Mouse (Mus musculus) kidney, adult 9 months (tissue): ENCODE data around the gene Il23a.
"Not testable (repeated sequence)": the region's sequence is repeated elsewhere in the genome, so short reads cannot be mapped to it uniquely, and the experiment has no call there.

Experiments used
- DNase-seq: peaks from one replicate; pipeline ENCODE4 v3.0.0; 2022

Il23a gene

DNA sequence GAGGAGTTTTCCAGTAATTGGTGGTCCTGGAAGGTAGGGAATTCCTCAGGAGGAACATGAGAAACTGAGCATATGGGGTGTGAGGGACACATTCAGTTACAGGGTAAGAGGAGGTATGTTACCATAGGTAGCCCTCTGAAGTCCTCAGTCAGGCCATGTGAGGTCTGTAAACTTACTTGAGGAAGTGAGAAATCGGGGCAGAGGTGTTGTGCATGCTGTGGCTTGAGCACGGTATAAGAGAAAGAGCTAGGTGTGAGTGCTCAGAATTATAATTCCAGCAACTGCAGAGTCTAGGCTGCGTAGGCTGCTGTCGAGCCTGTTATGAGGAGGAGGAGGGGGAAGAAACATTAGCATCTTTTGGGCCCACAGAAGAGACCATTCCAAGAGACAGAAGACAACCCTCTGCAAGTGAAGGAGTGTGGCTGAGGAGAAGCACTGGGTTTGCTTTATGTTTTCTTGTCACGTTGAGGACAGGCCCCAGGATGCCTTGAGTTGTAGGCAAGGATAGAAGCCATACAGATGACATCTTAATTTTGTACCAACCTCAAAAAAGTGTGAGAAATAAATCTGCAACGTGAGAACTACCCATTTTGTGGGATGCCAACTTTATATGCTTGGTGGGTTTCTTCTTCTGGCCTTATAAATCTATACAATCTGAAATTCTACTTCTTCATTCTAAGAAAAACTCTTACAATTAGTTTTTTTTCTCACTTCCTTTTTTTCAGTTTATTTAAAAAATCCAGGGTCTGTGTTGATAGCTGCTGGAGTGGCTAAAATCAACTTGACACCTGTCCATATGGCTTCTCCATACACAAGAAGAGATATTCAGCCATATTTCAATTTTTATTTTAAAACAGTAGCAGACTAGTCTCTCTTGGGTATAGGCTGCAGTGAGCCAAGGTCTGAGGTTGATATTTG, 34.9 kb downstream of the Il23a start:
- no peak for DNase-seq

DNA sequence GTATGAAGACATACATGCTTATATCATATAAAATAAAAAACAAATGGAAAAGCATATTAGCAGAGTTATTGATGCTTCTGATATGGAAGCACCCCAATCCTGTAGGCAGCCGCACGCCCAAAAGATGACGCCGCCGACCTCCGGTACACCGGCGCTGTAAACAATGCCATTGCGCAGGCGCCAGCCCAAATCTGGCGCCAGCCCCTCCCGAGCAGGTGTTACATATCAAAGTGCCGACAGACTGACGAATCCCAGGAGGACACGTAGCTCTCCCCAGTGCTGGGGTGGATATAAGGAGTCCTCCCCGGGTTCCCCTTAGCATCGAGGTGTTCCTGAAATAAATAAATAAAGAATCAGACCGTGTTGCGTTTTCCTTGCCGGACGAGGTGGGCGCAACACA, 36.3 kb downstream of the Il23a start:
- DNase-seq = no peak

DNA sequence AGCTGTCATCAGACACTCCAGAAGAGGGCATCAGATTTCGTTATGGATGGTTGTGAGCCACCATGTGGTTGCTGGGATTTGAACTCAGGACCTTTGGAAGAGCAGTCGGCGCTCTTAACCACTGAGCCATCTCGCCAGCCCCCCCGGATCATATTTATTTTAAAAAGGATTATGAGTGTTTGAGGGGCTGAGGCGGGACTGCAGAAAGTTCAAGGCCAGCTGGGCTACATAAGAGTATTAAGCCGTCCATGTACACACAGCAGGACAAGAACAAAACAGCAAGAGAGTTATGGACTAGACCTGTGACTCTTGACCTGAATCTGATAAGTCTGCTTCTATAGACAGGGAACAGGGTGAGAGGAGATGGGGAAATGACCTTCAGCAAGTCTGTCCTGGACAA, 38.2 kb downstream of the Il23a start:
- DNase-seq = not testable (repeated sequence)

DNA sequence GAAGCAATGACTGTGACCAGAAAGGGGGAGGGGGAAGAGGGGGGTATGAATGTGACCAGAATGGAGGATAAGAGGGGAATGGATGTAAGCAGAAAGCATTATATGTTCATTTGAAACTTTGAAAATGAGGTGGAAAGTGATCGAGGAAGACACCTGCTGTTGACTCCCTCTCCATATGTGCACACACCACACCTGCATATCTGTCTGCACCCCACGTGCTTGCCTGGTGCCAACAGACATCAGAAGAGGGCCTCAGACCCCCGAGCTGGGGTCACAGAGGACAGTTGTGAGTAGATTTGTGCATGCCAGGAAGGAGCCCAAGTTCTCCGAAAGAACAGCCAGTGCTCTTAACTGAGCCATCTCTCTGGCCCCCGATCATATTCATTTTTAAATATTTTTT, 38.6 kb downstream of the Il23a start:
- DNase-seq = no peak

DNA sequence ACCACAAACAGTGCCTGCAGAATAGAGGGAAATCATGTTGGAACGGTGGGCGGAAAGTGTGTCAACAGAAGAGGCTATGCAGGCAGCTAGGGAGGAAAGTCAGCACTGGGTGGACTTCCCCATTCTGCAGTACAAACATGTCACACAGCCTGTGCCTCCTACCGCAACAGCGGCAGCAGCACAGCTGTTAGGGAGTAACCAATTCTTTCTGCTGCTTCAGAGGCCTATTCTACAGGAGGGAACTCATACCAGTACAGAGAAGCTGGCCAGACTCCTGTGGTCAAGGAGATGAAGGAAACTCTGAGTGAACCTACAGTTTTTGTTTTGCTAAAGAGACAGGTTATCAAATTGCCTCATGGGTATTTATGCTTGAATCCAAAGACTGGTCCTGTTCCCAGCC, 39.6 kb downstream of the Il23a start:
- no peak for DNase-seq

DNA sequence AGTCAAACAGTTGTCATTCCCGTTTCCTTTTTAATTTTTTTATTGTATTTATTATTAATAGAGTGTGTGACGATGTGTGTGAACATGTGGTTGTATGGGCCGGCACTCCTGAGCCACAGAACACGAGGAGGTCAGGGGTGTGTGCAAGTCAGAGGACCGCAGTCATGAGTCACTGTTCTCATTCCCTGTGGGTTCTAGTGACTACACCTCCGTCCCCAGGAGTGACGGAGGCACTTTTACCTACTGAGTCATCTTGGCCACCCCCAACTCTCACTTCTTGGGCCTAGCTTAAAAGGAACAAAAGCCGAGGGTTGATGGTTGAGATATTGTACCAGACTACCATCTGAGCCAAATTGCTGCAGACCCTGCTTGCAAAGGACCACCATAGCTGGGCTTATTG, 42.2 kb downstream of the Il23a start:
- DNase-seq = no peak

DNA sequence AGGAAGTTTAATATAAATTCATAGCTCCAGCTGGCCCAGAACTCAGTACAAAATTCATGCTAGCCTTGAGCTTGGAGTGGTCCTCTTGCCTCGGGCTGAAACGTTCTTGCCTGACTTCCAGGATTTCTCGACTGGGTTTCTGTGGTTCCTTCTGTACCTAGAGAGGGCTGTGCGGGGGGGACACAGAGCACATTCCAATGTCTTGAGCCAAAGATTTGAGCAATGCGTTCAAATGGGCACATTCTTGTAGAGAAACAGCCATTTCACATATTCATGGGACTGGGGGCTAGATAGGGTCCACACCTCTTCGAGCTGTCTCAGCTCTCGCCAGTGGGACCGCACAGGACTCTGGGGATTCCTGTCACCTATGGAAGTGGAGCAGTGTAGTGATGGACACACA, 42.6 kb downstream of the Il23a start:
- no peak for DNase-seq

DNA sequence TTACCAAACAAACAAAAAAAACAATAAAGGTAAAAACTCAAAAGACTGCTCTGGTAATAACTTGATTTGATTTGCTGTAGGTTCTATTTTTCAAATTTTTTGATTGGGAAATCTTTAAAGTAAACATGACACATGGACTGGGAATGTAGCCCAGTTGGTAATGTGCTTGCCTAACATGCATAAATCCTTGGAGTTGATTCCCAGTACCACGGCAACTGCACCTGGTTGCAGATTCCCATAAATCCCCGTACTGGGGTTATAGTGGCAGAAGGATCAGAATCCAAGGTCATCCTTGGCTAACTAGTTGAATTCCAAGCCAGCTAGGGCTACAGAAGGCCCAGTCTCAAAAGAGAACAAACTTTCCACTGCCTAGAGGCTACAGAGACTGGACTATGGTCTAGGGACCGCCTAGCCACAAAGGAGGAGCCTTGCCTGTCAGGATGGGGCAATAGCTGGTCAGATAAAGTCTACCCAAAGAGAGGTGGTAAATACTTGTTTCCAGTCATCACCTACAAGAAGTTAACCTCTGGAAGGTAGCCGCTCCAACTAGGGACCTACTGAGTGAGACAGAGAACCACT, 44.8 kb downstream of the Il23a start, which contains the start of gene Apon:
TSS of gene Apon (plus strand) at position 420 of the 579 bp plus-strand sequence.
- DNase-seq = no peak

DNA sequence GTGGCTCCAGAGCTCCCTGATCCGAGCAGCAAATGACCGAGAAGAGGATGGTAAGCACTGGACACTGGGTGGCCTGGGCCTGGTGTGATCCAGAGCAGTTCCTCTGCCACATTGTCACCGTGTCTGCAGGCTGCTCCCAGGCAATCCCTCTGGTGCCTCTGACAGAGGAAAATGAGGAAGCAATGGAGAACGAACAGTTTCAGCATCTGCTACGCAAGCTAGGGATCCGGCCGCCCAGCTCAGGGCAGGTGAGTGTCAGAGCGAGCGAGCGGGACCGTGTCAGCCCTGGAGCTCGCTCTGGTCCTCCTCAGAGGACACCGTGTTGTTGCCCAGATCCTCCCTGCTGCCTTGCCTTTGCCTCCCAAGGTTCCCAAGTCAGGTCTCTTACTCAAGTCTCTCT, 48.0 kb downstream of the Il23a start:
- DNase-seq = no peak

DNA sequence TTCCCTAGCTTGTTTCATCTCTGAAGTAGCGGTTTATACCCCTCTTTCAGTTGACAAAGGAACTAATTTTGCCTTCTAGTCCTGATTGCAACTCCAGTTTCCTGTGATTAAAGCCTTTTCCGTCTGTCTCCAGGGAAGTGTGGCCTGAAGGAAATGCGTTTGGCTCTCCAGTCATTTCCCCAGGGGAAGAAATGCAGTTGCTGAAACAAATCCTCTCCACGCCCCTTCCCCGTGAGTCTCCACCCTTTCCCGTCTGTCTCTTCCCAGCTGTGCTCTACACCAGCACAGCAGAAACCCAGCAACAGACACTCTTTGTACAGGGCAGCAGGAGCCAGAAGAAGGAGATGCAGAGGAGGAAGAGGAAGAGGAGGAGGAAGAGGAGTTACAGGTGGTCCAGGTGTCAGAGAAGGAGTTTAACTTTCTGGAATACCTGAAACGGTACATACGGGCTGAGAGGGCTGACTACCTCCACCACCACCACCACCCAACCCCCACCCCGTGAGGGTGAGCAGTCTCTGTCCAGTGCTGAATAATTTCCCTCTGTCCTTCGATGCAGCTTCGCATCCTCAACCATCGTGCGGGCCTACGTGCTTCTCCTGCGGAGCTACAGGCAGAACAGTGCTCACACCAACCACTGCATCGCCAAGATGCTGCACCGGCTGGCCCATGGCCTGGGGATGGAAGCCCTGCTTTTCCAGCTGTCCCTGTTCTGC, 51.4 kb downstream of the Il23a start:
- peak; percentile 64 for DNase-seq
